Mouse (Mus musculus) CH12.LX (cell line): ENCODE results near the gene Kcnj10.

Experiments
- CHD1 ChIP-seq: IDR thresholded peaks from 2 replicates; pipeline ENCODE4 v1.6.1; 2012; ENCODE audit warnings: low read depth, low read length, improper control_type of control experiment, inconsistent platforms
- CTCF ChIP-seq, 2 experiments: IDR thresholded peaks in 1 of 2; conservative IDR thresholded peaks in 1 of 2; 2 replicates each; pipeline ENCODE4 v1.5.1; 2011 to 2012; ENCODE audit warnings: low read depth in 2 of 2, low read length in 2 of 2, improper control_type of control experiment in 1 of 2, inconsistent platforms in 1 of 2, mild to moderate bottlenecking in 1 of 2, moderate library complexity in 1 of 2
- EP300 ChIP-seq: IDR thresholded peaks from 2 replicates; pipeline ENCODE4 v1.6.1; 2011; ENCODE audit warnings: low read length, improper control_type of control experiment
- MAFK ChIP-seq: IDR thresholded peaks from 2 replicates; pipeline ENCODE4 v1.6.1; 2011; ENCODE audit warnings: low read length, improper control_type of control experiment; ENCODE audit not compliant: insufficient replicate concordance
- MAX ChIP-seq: IDR thresholded peaks from 2 replicates; pipeline ENCODE4 v1.6.1; 2011; ENCODE audit warnings: low read length, improper control_type of control experiment
- MYC ChIP-seq: IDR thresholded peaks from 2 replicates; pipeline ENCODE4 v1.6.1; 2011; ENCODE audit warnings: low read depth, mild to moderate bottlenecking, improper control_type of control experiment, low read length
- POLR2A ChIP-seq: IDR thresholded peaks from 2 replicates; pipeline ENCODE4 v1.6.1; 2011; ENCODE audit warnings: low read depth, mild to moderate bottlenecking, improper control_type of control experiment, low read length
- POLR2AphosphoS2 ChIP-seq: IDR thresholded peaks from 2 replicates; pipeline ENCODE4 v1.6.1; 2011; ENCODE audit warnings: low read depth, low read length, improper control_type of control experiment
- RCOR1 ChIP-seq: conservative IDR thresholded peaks from 2 replicates; pipeline ENCODE4 v1.6.1; 2012; ENCODE audit warnings: low read depth, mild to moderate bottlenecking, inconsistent platforms, low read length, improper control_type of control experiment
- TBP ChIP-seq: conservative IDR thresholded peaks from 2 replicates; pipeline ENCODE4 v1.6.1; 2011; ENCODE audit warnings: low read depth, low read length, improper control_type of control experiment
- ZMIZ1 ChIP-seq: IDR thresholded peaks from 2 replicates; pipeline ENCODE4 v1.6.1; 2012; ENCODE audit warnings: low read depth, mild to moderate bottlenecking, inconsistent platforms, low read length, improper control_type of control experiment

DNA sequence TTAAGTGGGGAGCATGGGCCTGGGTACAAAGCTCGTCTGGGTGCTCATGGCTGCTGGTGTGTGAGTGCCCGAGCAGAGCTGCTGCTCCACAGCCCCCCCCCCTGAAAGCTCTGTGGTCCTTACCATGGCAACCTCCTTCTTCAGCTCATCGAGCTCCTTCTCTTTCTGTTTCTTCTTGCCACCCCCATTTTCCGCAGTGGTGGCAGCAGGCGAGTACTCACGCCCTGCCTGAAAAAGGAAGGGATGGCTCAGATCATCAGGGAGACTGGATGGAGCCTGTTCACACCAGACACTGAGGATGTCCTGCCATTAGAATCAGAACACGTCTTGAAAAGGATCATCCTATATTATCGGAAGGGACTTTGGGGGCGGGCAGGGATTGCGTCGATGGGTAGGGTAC, 47.6 kb upstream of the Kcnj10 start:
- TF ChIP-seq EP300 (no peak), MAX (no peak), POLR2AphosphoS2 (no peak), CTCF (conservative IDR thresholded peaks at IDR 0.05 in 1 of 2, IDR thresholded peaks at IDR 0.05 in 1 of 2; ENCODE audit: low read depth in 2 of 2, low read length in 2 of 2) (no peak), POLR2A (no peak), CHD1 (no peak), MAFK (no peak), MYC (no peak), ZMIZ1 (no peak), RCOR1 (no peak), TBP (no peak)
